ENCODE assay signal across 21 mouse cellular contexts in genomic region chr13:94646781-94647555, GRCm38 (mm10).
A peak's percentile ranks its signal among the peaks of the same experiment; 100 is the strongest.
DNase-seq lines count a peak whose midpoint lies in the region; ATAC-seq and TF ChIP-seq lines count a peak whose summit lies in the region.
"Had no signal": no experiment of that assay in that cellular context is flagged by ENCODE, and none has a peak within 500 bp of the region (broad histone marks: within the 10 kb centered on the region; RNA-seq: fewer than 3 reads in every experiment).

No protein-coding gene starts in this region.

- H3K27ac ChIP-seq in heart, embryonic 16.5 days (ENCODE audit: low read length): no peak overlapping the region
- no peak overlapping the region for H3K27ac ChIP-seq in heart, embryonic 10.5 days
- H3K27ac ChIP-seq in layer of hippocampus, adult 2 months: no peak overlapping the region
- H3K27ac ChIP-seq: hindbrain, embryonic 15.5 days; liver, embryonic 15.5 days; macrophage; midbrain, embryonic 13.5 days; neural tube, embryonic 15.5 days had no signal

- 46% methylated on average over 12 of the region's 12 CpGs for WGBS in heart, embryonic 16.5 days
- whole genome bisulfite sequencing in heart, embryonic 10.5 days: 49% methylated on average over 12 of the region's 12 CpGs

- H3K9ac ChIP-seq in heart, embryonic 16.5 days (ENCODE audit: low read length): no peak overlapping the region
- H3K9ac ChIP-seq: hindbrain, embryonic 15.5 days; liver, embryonic 15.5 days; midbrain, embryonic 13.5 days; neural tube, embryonic 15.5 days had no signal

- peak overlapping the region; percentile 34 for H3K4me2 ChIP-seq in heart, embryonic 16.5 days (ENCODE audit: low read depth, low read length)
- H3K4me2 ChIP-seq: hindbrain, embryonic 15.5 days; liver, embryonic 15.5 days; midbrain, embryonic 13.5 days; neural tube, embryonic 15.5 days had no signal

- H3K4me1 ChIP-seq in heart, embryonic 16.5 days (ENCODE audit: control insufficient read depth, insufficient read depth, low read length): 0 out of 2 replicates have a peak, but pooled peaks cover 4% of the 10 kb centered on the region
- no peaks in the 10 kb centered on the region for H3K4me1 ChIP-seq in heart, embryonic 10.5 days
- H3K4me1 ChIP-seq: liver, embryonic 15.5 days had no signal

- intact Hi-C loops in left cerebral cortex, postnatal 25 days (cut with DNase I): no loop called here

- no peak for ATAC-seq in heart, embryonic 16.5 days (replicated peaks; ENCODE audit: extremely low read depth, insufficient read depth, low FRiP score)
- ATAC-seq: activated CD4-positive, CD25-positive, alpha-beta regulatory T cell, adult 4 months; midbrain, embryonic 13.5 days had no signal

- H3K9me3 ChIP-seq in heart, embryonic 16.5 days (replicated peaks; ENCODE audit: control insufficient read depth, low read length): no peaks in the 10 kb centered on the region
- H3K9me3 ChIP-seq in heart, embryonic 10.5 days: no peaks in the 10 kb centered on the region
- H3K9me3 ChIP-seq: hindbrain, embryonic 15.5 days; liver, embryonic 15.5 days; midbrain, embryonic 13.5 days; neural tube, embryonic 15.5 days had no signal

- DNase-seq in adrenal gland, adult (ENCODE audit: inconsistent age in 2 of 2, low spot score in 1 of 2): peak; percentile 7 to 50
- no peak for DNase-seq in adrenal gland, postnatal 4 days (ENCODE audit: low spot score in 2 of 2)
- DNase-seq in heart, embryonic 10.5 days (ENCODE audit: low spot score): no peak
- DNase-seq in lung, postnatal 10 days: peak; percentile 16
- DNase-seq in lung, postnatal 4 days: no peak
- DNase-seq in layer of hippocampus, adult 2 months (ENCODE audit: low spot score in 2 of 2): no peak
- no peak for DNase-seq in left cerebral cortex, postnatal 25 days (ENCODE audit: low spot score in 2 of 2)
- DNase-seq: cerebellum, adult 9-11 months; gastrocnemius, postnatal 10 days; heart, postnatal 36 days; kidney, adult 18-20 months; right cerebral cortex, postnatal 25 days; thymus, postnatal 36 days had no signal

- H3K27me3 ChIP-seq in heart, embryonic 16.5 days (ENCODE audit: control insufficient read depth, insufficient read depth, low read length): peaks cover 2% of the 10 kb centered on the region; the same call in 1 of the 2 replicates
- H3K27me3 ChIP-seq in heart, embryonic 10.5 days (ENCODE audit: insufficient read depth, poor library complexity, severe bottlenecking): peaks cover 19% of the 10 kb centered on the region
- H3K27me3 ChIP-seq: liver, embryonic 15.5 days had no signal

- no peak for TF ChIP-seq CTCF in layer of hippocampus, adult 2 months (conservative IDR thresholded peaks at IDR 0.05)

- no peaks in the 10 kb centered on the region for H3K36me3 ChIP-seq in heart, embryonic 16.5 days (ENCODE audit: control insufficient read depth, insufficient read depth)
- H3K36me3 ChIP-seq in heart, embryonic 10.5 days: no peaks in the 10 kb centered on the region
- H3K36me3 ChIP-seq: hindbrain, embryonic 15.5 days; liver, embryonic 15.5 days; midbrain, embryonic 13.5 days; neural tube, embryonic 15.5 days had no signal

- no peak overlapping the region for H3K4me3 ChIP-seq in heart, embryonic 16.5 days (ENCODE audit: low read length)
- no peak overlapping the region for H3K4me3 ChIP-seq in heart, embryonic 10.5 days
- H3K4me3 ChIP-seq in layer of hippocampus, adult 2 months: no peak overlapping the region
- H3K4me3 ChIP-seq: hindbrain, embryonic 15.5 days; liver, embryonic 15.5 days; midbrain, embryonic 13.5 days; myocyte; neural tube, embryonic 15.5 days had no signal

Comparison
In these comparisons a context has a peak if more than half of its experiments do, and no peak if none do; other contexts are left out.
1. DNase-seq: peak in adrenal gland, adult (2 of 2) and lung, postnatal 10 days (single experiment); none in adrenal gland, postnatal 4 days (0 of 2), heart, embryonic 10.5 days (single experiment), lung, postnatal 4 days (0 of 2), layer of hippocampus, adult 2 months (0 of 2) and left cerebral cortex, postnatal 25 days (0 of 2).